In the genomic region with DNA sequence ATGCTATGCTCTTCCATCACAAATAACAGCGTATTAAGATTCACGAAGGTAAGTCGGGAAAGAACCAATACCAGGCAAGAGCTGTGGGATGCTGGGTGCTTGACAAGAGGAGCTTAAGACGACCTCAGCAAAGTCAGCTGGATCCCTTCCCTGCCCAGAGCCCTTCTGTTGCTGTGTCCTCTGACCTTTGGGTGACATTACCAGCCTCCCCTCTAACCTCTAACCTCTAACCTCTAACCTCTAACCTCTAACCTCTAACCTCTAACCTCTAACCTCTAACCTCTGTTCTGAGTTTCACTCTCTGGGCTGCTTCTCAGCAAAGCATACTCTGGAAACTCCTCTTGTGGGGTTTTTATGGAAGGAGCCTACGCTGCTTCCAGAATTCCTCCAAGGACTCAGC, we compare ENCODE assay signal across 14 mouse cellular contexts. TPM values are rescaled to one million over a fixed set of nuclear protein-coding genes. Genes with fewer than 3 reads are reported as not detected.
DNase-seq lines count a peak whose midpoint lies in the region; TF ChIP-seq lines count a peak whose summit lies in the region.
"Had no signal": no experiment of that assay in that cellular context is flagged by ENCODE, and none has a peak within 500 bp of the region (broad histone marks: within the 10 kb centered on the region; RNA-seq: fewer than 3 reads in every experiment).

No protein-coding gene starts in this region.

- in situ Hi-C loops in ES-E14 (cut with MboI; ENCODE audit: low sequenced_read_pairs in 2 of 2, unreplicated experiment in 2 of 2): no loop called here

- H3K4me3 ChIP-seq in ES-E14 (ENCODE audit: insufficient read depth in 1 of 2, low read depth in 1 of 2, low read length in 2 of 2, poor library complexity in 1 of 2, severe bottlenecking in 1 of 2): no peak overlapping the region
- H3K4me3 ChIP-seq: embryonic facial prominence, embryonic 13.5 days; erythroblast, embryonic 14.5 days; forebrain, embryonic 10.5 days; forebrain, embryonic 12.5 days had no signal

- intact Hi-C loops in heart, postnatal 25 days (cut with DNase I): loop anchor here (1.0 to 5.0 kb wide), 4 partner anchors 180 to 294 kb away; no protein-coding TSS in a partner anchor

- no peaks in the 10 kb centered on the region for H3K36me3 ChIP-seq in ES-E14 (ENCODE audit: control insufficient read depth, insufficient read depth, low read length, poor library complexity, severe bottlenecking)
- H3K36me3 ChIP-seq: embryonic facial prominence, embryonic 13.5 days; embryonic facial prominence, embryonic 15.5 days; forebrain, embryonic 10.5 days; forebrain, embryonic 12.5 days had no signal

- H3K9ac ChIP-seq in ES-E14 (ENCODE audit: insufficient read depth, low read depth, low read length, poor library complexity, severe bottlenecking): no peak overlapping the region
- H3K9ac ChIP-seq: embryonic facial prominence, embryonic 13.5 days; embryonic facial prominence, embryonic 15.5 days; forebrain, embryonic 12.5 days had no signal

- DNase-seq in adrenal gland, postnatal 14 days: peak; percentile 4
- no peak for DNase-seq in adrenal gland, postnatal 36 days
- peak; percentile 38 for DNase-seq in cerebellum, adult 9-10 months
- no peak for DNase-seq in cerebellum, postnatal 4 days (ENCODE audit: low spot score in 2 of 2)
- DNase-seq in heart, adult 11 months: peak; percentile 84
- DNase-seq in heart, postnatal 25 days (ENCODE audit: low spot score): no peak
- no peak for DNase-seq in ES-E14 (ENCODE audit: low read depth, low spot score)

- H3K27ac ChIP-seq in ES-E14 (ENCODE audit: insufficient read depth, low read depth, low read length, poor library complexity, severe bottlenecking): no peak overlapping the region
- H3K27ac ChIP-seq: embryonic facial prominence, embryonic 13.5 days; embryonic facial prominence, embryonic 15.5 days; forebrain, embryonic 10.5 days had no signal

- peaks cover 0 to 2% of the 10 kb centered on the region in 2 experiments; a peak in 1 of 4 replicates for H3K4me1 ChIP-seq in ES-E14 (ENCODE audit: control insufficient read depth in 2 of 2, insufficient read depth in 2 of 2, low read length in 2 of 2, poor library complexity in 1 of 2)

- no peaks in the 10 kb centered on the region for H3K9me3 ChIP-seq in ES-E14 (ENCODE audit: control insufficient read depth, insufficient read depth, low read depth, low read length)
- H3K9me3 ChIP-seq: embryonic facial prominence, embryonic 13.5 days; embryonic facial prominence, embryonic 15.5 days; forebrain, embryonic 10.5 days; forebrain, embryonic 12.5 days had no signal

TF ChIP-seq in ES-E14, 5 proteins besides CTCF, POLR2A, EP300 and RAD21:
- TF ChIP-seq ZC3H11A (IDR thresholded peaks at IDR 0.05; ENCODE audit: borderline replicate concordance, low read depth, low read length) (no peak), CHD2 (IDR thresholded peaks at IDR 0.05; ENCODE audit: low read depth, low read length) (peak; percentile 50; the same call in 1 of the 2 replicates), HCFC1 (IDR thresholded peaks at IDR 0.05; ENCODE audit: borderline replicate concordance, insufficient read depth, low read length) (no peak), ZNF384 (IDR thresholded peaks at IDR 0.05; ENCODE audit: low read depth, low read length) (no peak)
TF ChIP-seq in ES-E14: peak in this region for 1.

RNA-seq across cellular contexts. Expression of a gene that starts 21.2 kb away (rescaled TPM):
- 12.6 and 15.7 TPM in 2 replicates for total RNA-seq in adrenal gland, postnatal 14 days (2021)
- total RNA-seq in adrenal gland, postnatal 36 days (2021): 10 to 100 TPM; 17.0 to 20.7 TPM
- 10 to 100 TPM; 12.1 to 13.1 TPM for total RNA-seq in heart, postnatal 25 days (2021)
- total RNA-seq in ES-E14 (2012; rRNA removed): 12.9 and 21.6 TPM in 2 replicates
- total RNA-seq: CH12.LX, MEL had no signal

Comparison
In these comparisons a context has a peak if more than half of its experiments do, and no peak if none do; other contexts are left out.
1. DNase-seq: peak in adrenal gland, postnatal 14 days (single experiment), cerebellum, adult 9-10 months (single experiment) and heart, adult 11 months (single experiment); none in adrenal gland, postnatal 36 days (0 of 2), cerebellum, postnatal 4 days (0 of 2), heart, postnatal 25 days (single experiment) and ES-E14 (single experiment).